Mouse (Mus musculus): Measurements from ENCODE around the gene Tmem169.

Tmem169 gene

GRCm38 (mm10) chr1:72316409-72316808 is 32.2 kb downstream of the Tmem169 start:
- in situ Hi-C loops (cut with MboI, MseI), result loop anchor here (25.0 kb wide), 1 partner anchor 546 kb away; the partner anchor contains the start of gene Igfbp5

- in situ Hi-C loops (cut with MboI, MseI), result loop anchor here (25.0 kb wide), 1 partner anchor 545 kb away; the partner anchor contains the start of gene Igfbp5
These were observed 32.7 kb downstream of the Tmem169 start for GRCm38 (mm10) chr1:72316901-72317300.

- in situ Hi-C loops (cut with MboI, MseI), result loop anchor here (25.0 kb wide), 1 partner anchor 542 kb away; the partner anchor contains the start of gene Igfbp5
These were observed 36.6 kb downstream of the Tmem169 start for GRCm38 (mm10) chr1:72320759-72321158.

- in situ Hi-C loops (cut with MboI, MseI), result loop anchor here (25.0 kb wide), 1 partner anchor 539 kb away; the partner anchor contains the start of gene Igfbp5
These were observed 39.1 kb downstream of the Tmem169 start for GRCm38 (mm10) chr1:72323248-72323647.

GRCm38 (mm10) chr1:72326162-72326821 is 42.1 kb downstream of the Tmem169 start:
- in situ Hi-C loops (cut with MboI, MseI), result no loop called here

- in situ Hi-C loops (cut with MboI, MseI), result no loop called here
These were observed 50.6 kb downstream of the Tmem169 start for GRCm38 (mm10) chr1:72334807-72335206.

- in situ Hi-C loops (cut with MboI, MseI), result no loop called here
These were observed 52.6 kb downstream of the Tmem169 start for GRCm38 (mm10) chr1:72336780-72337179.

GRCm38 (mm10) chr1:72338341-72338740 is 54.2 kb downstream of the Tmem169 start:
- in situ Hi-C loops (cut with MboI, MseI), result no loop called here

GRCm38 (mm10) chr1:72347873-72348272 is 63.7 kb downstream of the Tmem169 start:
- in situ Hi-C loops (cut with MboI, MseI), result no loop called here

Measured in regulatory T cell (primary cell).